Mouse (Mus musculus) cerebellum, adult 2 months (tissue): ENCODE measurements around the gene Zfp260.

ENCODE experiments used
- CTCF ChIP-seq: fragments of 200-500 bp; IDR thresholded peaks from 2 replicates; pipeline ENCODE4 v1.5.1; 2011; ENCODE audit warnings: low read depth, mild to moderate bottlenecking, control low read depth, low read length, moderate library complexity, borderline replicate concordance; ENCODE audit not compliant: insufficient read depth
- POLR2A ChIP-seq: fragments of 200-500 bp; IDR thresholded peaks from 2 replicates; pipeline ENCODE4 v1.6.1; 2011; ENCODE audit warnings: low read length, control low read depth, borderline replicate concordance; ENCODE audit not compliant: insufficient read depth

DNA sequence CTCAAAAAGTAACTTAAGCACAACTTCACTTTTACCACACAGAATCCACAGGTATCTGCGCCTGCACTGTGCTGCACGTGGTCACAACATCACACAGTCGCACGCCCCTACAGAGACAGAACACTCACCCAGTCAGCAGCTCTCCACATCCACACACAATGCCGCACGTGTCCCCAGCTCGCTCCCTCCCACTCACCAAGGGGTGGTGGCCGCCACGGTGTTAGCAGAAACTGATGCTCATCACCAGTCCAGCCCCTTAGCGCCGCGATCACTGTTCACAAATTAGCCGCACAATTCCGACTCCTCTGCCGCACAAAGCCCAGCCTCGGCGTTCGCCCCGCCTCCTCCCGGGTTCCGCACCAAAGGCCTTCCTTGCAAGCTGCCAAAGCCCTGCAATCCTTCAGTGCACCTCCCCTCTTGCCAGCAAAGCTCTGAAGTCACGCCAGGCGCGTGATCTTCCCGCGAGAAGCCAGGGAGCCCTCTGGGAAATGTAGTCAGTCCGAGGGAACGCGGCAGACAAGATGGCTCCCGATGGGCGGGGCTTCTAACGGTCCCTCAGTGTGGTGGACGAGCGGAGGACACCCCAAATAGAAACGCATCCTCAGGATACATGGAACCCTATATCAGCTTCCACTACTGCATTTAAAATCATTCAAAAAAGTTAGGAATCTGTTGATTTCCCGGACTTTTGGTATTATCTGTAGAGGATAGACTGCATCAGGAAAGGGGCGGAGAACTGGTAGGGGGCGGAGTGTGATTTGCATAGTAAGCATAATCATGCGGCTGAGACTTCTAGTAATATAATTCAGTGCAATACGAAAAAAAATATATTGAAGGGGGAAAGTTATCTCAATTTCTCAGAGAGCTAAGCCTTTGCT, 4.2 kb upstream of the Zfp260 start, which contains the start of the genes Gm26920 and Zfp566:
- TF ChIP-seq CTCF = no peak
- peak; percentile 68; the same call in 1 of the 2 replicates for TF ChIP-seq POLR2A
